Mouse (Mus musculus) spleen, adult 2 months (tissue): ENCODE measurements at regions not wholly inside any gene's neighbourhood (a gene's known extent, or its start where the extent isn't known, plus 50 kb on each side); places are given as distances from the start of the nearest gene placed in this dataset.

Experiments
- CTCF ChIP-seq: fragments of 200-500 bp; IDR thresholded peaks from 2 replicates; pipeline ENCODE4 v1.5.1; 2011; ENCODE audit warnings: mild to moderate bottlenecking, inconsistent platforms; ENCODE audit not compliant: insufficient read depth, insufficient read length, insufficient replicate concordance; ENCODE audit errors: extremely low read depth
- POLR2A ChIP-seq: fragments of 200-500 bp; IDR thresholded peaks from 2 replicates; pipeline ENCODE4 v1.6.1; 2011; ENCODE audit warnings: low read depth, low read length, inconsistent platforms

DNA sequence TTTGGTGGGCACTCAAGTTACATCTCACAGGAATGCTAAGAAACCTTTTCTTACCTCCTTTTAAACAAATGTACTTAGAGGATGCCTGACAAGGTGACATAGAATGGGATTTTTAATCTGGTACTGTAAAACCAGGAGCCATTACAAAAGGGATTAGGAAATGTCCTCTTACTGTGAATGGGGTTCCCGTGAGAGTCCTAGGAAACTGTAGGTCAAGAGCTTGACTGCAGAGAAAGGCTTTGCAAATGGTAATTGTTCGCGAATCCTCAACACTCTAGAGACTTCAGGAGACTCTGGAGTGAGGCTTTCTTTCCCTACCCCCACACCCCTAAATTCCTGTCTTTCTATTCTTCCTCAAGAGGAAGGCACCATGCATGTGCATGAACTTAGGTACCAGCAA, 242.7 kb upstream of the Gadl1 start:
- TF ChIP-seq CTCF (no peak), POLR2A (no peak)
